Mouse (Mus musculus) CD8-positive naive resting alpha-beta T cell, adult 57 days (primary cell): ENCODE results near the gene Tmem101. TPM values are rescaled to one million over a fixed set of nuclear protein-coding genes. Genes with fewer than 3 reads are reported as not detected.

Experiments used
- total RNA-seq: library from RNA; stranded (reverse); gene quantifications from one replicate; pipeline ENCODE4 v1.2.4, GENCODE M21; 2023

Tmem101 gene
- total RNA-seq, result 7.1 TPM

GRCm38 (mm10) chr11:102156039-102156785, at the start of gene Tmem101:
Gene Tmem101, minus strand, starts transcription at chr11:102156404.

GRCm38 (mm10) chr11:102189461-102190436, 33.5 kb upstream of the Tmem101 start, which contains the start of gene G6pc3:
Gene G6pc3, plus strand, starts transcription at chr11:102189620.

GRCm38 (mm10) chr11:102184646-102185495, 28.7 kb upstream of the Tmem101 start, which contains the start of gene Lsm12:
Gene Lsm12, minus strand, starts transcription at chr11:102185296.

GRCm38 (mm10) chr11:102145471-102146001, 10.7 kb downstream of the Tmem101 start, which contains the start of gene Nags:
Gene Nags, plus strand, starts transcription at chr11:102145513.

GRCm38 (mm10) chr11:102107732-102108131, 48.5 kb downstream of the Tmem101 start, which contains the start of gene Pyy:
Gene Pyy, minus strand, starts transcription at chr11:102107832.

Other genes with a start within 250 kb of the Tmem101 start
- gene Sost, start 189.4 kb downstream of the Tmem101 start, total RNA-seq, result not detected
- not detected for gene Cfap97d1, start 172.1 kb downstream of the Tmem101 start, total RNA-seq
- 2.5 TPM for gene Dusp3, start 169.4 kb downstream of the Tmem101 start, total RNA-seq
- gene Mpp3, start 127.9 kb downstream of the Tmem101 start, total RNA-seq, result not detected
- not detected for gene Cd300lg, start 114.9 kb downstream of the Tmem101 start, total RNA-seq
- not detected for gene Mpp2, start 67.9 kb downstream of the Tmem101 start, total RNA-seq
- not detected for gene Ppy, start 55.1 kb downstream of the Tmem101 start, total RNA-seq
- gene Pyy, start 48.6 kb downstream of the Tmem101 start, total RNA-seq, result not detected
- not detected for gene Nags, start 10.9 kb downstream of the Tmem101 start, total RNA-seq
- 44.3 TPM for gene Lsm12, start 28.9 kb upstream of the Tmem101 start, total RNA-seq
- gene G6pc3, start 33.2 kb upstream of the Tmem101 start, total RNA-seq, result 28.6 TPM
- 134 TPM for gene Hdac5, start 73.8 kb upstream of the Tmem101 start, total RNA-seq
- gene BC030867, start 92.5 kb upstream of the Tmem101 start, total RNA-seq, result 0.49 TPM
- gene Asb16, start 112.3 kb upstream of the Tmem101 start, total RNA-seq, result not detected
- 37.0 TPM for gene Tmub2, start 128.5 kb upstream of the Tmem101 start, total RNA-seq
- 82.7 TPM for gene Atxn7l3, start 140.2 kb upstream of the Tmem101 start, total RNA-seq
- 128 TPM for gene Ubtf, start 163.3 kb upstream of the Tmem101 start, total RNA-seq
- 2.5 TPM for gene Slc4a1, start 209.8 kb upstream of the Tmem101 start, total RNA-seq
- 5.6 TPM for gene Rundc3a, start 237.0 kb upstream of the Tmem101 start, total RNA-seq